Mouse (Mus musculus) frontal cortex, postnatal 36 days (tissue): ENCODE measurements around the gene Nop10.
A peak's percentile ranks its signal among the peaks of the same experiment; 100 is the strongest.
"Not testable (repeated sequence)": the region's sequence is repeated elsewhere in the genome, so short reads cannot be mapped to it uniquely, and the experiment has no call there.

Source experiments
- DNase-seq, 2 experiments: peaks; one replicate each; pipeline ENCODE4 v3.0.0; 2022; ENCODE audit warnings: low spot score in 2 of 2

Nop10 gene

GRCm38 (mm10) chr2:112264364-112264763 lies 2.6 kb downstream of the Nop10 start:
- no peak for DNase-seq

GRCm38 (mm10) chr2:112265448-112266241 lies 3.9 kb downstream of the Nop10 start, which contains the start of gene Slc12a6:
Gene Slc12a6, plus strand, starts transcription at chr2:112265825.
- peak; percentile 91 to 92 for DNase-seq

GRCm38 (mm10) chr2:112266242-112266592 lies 4.5 kb downstream of the Nop10 start, which contains the start of gene Gm21985:
Gene Gm21985, plus strand, starts transcription at chr2:112266314.
- DNase-seq = peak; percentile 46 to 49

GRCm38 (mm10) chr2:112266780-112267179 lies 5.1 kb downstream of the Nop10 start:
- DNase-seq = no peak

- no peak for DNase-seq
Observed at GRCm38 (mm10) chr2:112267547-112268269, 6.0 kb downstream of the Nop10 start.

GRCm38 (mm10) chr2:112270011-112270410 lies 8.3 kb downstream of the Nop10 start:
- DNase-seq = no peak

GRCm38 (mm10) chr2:112272909-112273308 lies 11.2 kb downstream of the Nop10 start:
- DNase-seq = no peak

GRCm38 (mm10) chr2:112273474-112273873 lies 11.7 kb downstream of the Nop10 start:
- DNase-seq = no peak

- DNase-seq = no peak
Observed at GRCm38 (mm10) chr2:112276870-112277269, 15.1 kb downstream of the Nop10 start.

- DNase-seq = no peak
Observed at GRCm38 (mm10) chr2:112282846-112283245, 21.1 kb downstream of the Nop10 start.

GRCm38 (mm10) chr2:112284363-112285030 lies 22.8 kb downstream of the Nop10 start:
- DNase-seq = no peak

GRCm38 (mm10) chr2:112285031-112285390 lies 23.3 kb downstream of the Nop10 start:
- no peak for DNase-seq

- DNase-seq = not testable (repeated sequence)
Observed at GRCm38 (mm10) chr2:112286062-112286461, 24.3 kb downstream of the Nop10 start.

GRCm38 (mm10) chr2:112287059-112287458 lies 25.3 kb downstream of the Nop10 start:
- no peak for DNase-seq

GRCm38 (mm10) chr2:112289507-112289906 lies 27.8 kb downstream of the Nop10 start:
- no peak for DNase-seq

GRCm38 (mm10) chr2:112292823-112293222 lies 31.1 kb downstream of the Nop10 start:
- peak in 1 of 2 experiments; percentile 40 for DNase-seq

- DNase-seq = peak in 1 of 2 experiments; percentile 62
Observed at GRCm38 (mm10) chr2:112296211-112296610, 34.5 kb downstream of the Nop10 start.

GRCm38 (mm10) chr2:112298221-112298620 lies 36.5 kb downstream of the Nop10 start:
- no peak for DNase-seq

GRCm38 (mm10) chr2:112308671-112309070 lies 46.9 kb downstream of the Nop10 start:
- no peak for DNase-seq

GRCm38 (mm10) chr2:112309161-112309600 lies 47.5 kb downstream of the Nop10 start:
- DNase-seq = peak in 1 of 2 experiments; percentile 21
